Mouse (Mus musculus): Measurements from ENCODE around the gene Dock2. TPM values are rescaled to one million over a fixed set of nuclear protein-coding genes. Genes with fewer than 3 reads are reported as not detected.

Gene Dock2
- polyA plus RNA-seq, 1 experiment from 2014 or later, result 0.72 TPM

- no peaks in the 10 kb centered on the region for H3K9me3 ChIP-seq (replicated peaks; ENCODE audit: control insufficient read depth, low read length, poor library complexity, severe bottlenecking)
- no peak overlapping the region for H3K4me3 ChIP-seq (ENCODE audit: low read depth, low read length)
- ATAC-seq, result peak; percentile 69
- peak overlapping the region; percentile 44 for H3K4me2 ChIP-seq (ENCODE audit: low read length)
- 28% methylated on average over 14 of the region's 14 CpGs for WGBS
- no peak overlapping the region for H3K27ac ChIP-seq (ENCODE audit: low read length)
- H3K4me1 ChIP-seq (ENCODE audit: control insufficient read depth, insufficient read depth, low read length), result peaks cover 15% of the 10 kb centered on the region; the same call in 1 of the 2 replicates
- no peak overlapping the region for H3K9ac ChIP-seq (ENCODE audit: low read depth, low read length)
- H3K27me3 ChIP-seq (ENCODE audit: control insufficient read depth, insufficient read depth, low read depth, low read length), result peaks cover 2% of the 10 kb centered on the region; the same call in 1 of the 2 replicates
- H3K36me3 ChIP-seq (ENCODE audit: control insufficient read depth, insufficient read depth, low read length), result no peaks in the 10 kb centered on the region
Observed at GRCm38 (mm10) chr11:34276363-34277046, 507.2 kb downstream of the Dock2 start.

DNA sequence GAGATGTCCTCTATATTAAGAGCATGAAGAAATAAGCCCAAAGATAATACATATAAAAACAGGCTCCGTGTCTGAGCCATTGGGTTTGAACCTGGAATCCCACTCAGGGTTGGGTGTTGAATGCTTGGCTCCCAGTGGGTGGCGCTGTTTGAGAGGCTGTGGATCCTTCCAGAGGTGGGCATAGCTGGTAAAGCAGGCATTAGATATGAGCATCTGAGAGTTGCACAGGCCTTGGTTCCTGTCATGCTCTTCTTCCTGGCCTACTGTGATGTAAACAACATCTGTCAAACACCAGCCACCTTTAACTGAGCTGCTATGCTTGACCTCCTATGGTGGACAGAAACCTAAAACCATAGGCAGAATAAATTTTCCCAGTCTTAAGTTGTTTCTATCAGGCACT, 507.8 kb downstream of the Dock2 start:
- Histone ChIP-seq H3K9ac (ENCODE audit: low read depth, low read length) (no peak overlapping the region), H3K4me3 (ENCODE audit: low read depth, low read length) (no peak overlapping the region), H3K27me3 (ENCODE audit: control insufficient read depth, insufficient read depth, low read depth, low read length) (peaks cover 2% of the 10 kb centered on the region; the same call in 1 of the 2 replicates), H3K36me3 (ENCODE audit: control insufficient read depth, insufficient read depth, low read length) (no peaks in the 10 kb centered on the region), H3K4me1 (ENCODE audit: control insufficient read depth, insufficient read depth, low read length) (peaks cover 18% of the 10 kb centered on the region; the same call in 1 of the 2 replicates), H3K4me2 (ENCODE audit: low read length) (no peak overlapping the region), H3K27ac (ENCODE audit: low read length) (no peak overlapping the region), H3K9me3 (replicated peaks; ENCODE audit: control insufficient read depth, low read length, poor library complexity, severe bottlenecking) (no peaks in the 10 kb centered on the region)
- ATAC-seq, result no peak
- 35% methylated on average over 2 of the region's 2 CpGs for WGBS

- Histone ChIP-seq H3K36me3 (ENCODE audit: control insufficient read depth, insufficient read depth, low read length) (no peaks in the 10 kb centered on the region), H3K4me1 (ENCODE audit: control insufficient read depth, insufficient read depth, low read length) (peaks cover 18% of the 10 kb centered on the region; the same call in 1 of the 2 replicates), H3K27ac (ENCODE audit: low read length) (no peak overlapping the region), H3K27me3 (ENCODE audit: control insufficient read depth, insufficient read depth, low read depth, low read length) (no peaks in the 10 kb centered on the region; the same call in 1 of the 2 replicates), H3K9ac (ENCODE audit: low read depth, low read length) (no peak overlapping the region), H3K4me2 (ENCODE audit: low read length) (no peak overlapping the region), H3K4me3 (ENCODE audit: low read depth, low read length) (no peak overlapping the region), H3K9me3 (replicated peaks; ENCODE audit: control insufficient read depth, low read length, poor library complexity, severe bottlenecking) (no peaks in the 10 kb centered on the region)
- ATAC-seq, result no peak
- 45% methylated on average over 10 of the region's 10 CpGs for WGBS
Observed at GRCm38 (mm10) chr11:34272016-34272415, 511.7 kb downstream of the Dock2 start.

- Histone ChIP-seq H3K27ac (ENCODE audit: low read length) (no peak overlapping the region), H3K4me3 (ENCODE audit: low read depth, low read length) (no peak overlapping the region), H3K4me1 (ENCODE audit: control insufficient read depth, insufficient read depth, low read length) (no peaks in the 10 kb centered on the region), H3K4me2 (ENCODE audit: low read length) (no peak overlapping the region), H3K27me3 (ENCODE audit: control insufficient read depth, insufficient read depth, low read depth, low read length) (no peaks in the 10 kb centered on the region; the same call in 1 of the 2 replicates), H3K9ac (ENCODE audit: low read depth, low read length) (no peak overlapping the region), H3K9me3 (replicated peaks; ENCODE audit: control insufficient read depth, low read length, poor library complexity, severe bottlenecking) (no peaks in the 10 kb centered on the region), H3K36me3 (ENCODE audit: control insufficient read depth, insufficient read depth, low read length) (no peaks in the 10 kb centered on the region)
- ATAC-seq, result no peak
- 53% methylated on average over 1 of the region's 1 CpGs for WGBS
Observed at GRCm38 (mm10) chr11:34264099-34264498, 519.6 kb downstream of the Dock2 start.

- Histone ChIP-seq H3K27me3 (ENCODE audit: control insufficient read depth, insufficient read depth, low read depth, low read length) (no peaks in the 10 kb centered on the region), H3K4me1 (ENCODE audit: control insufficient read depth, insufficient read depth, low read length) (no peaks in the 10 kb centered on the region), H3K9me3 (replicated peaks; ENCODE audit: control insufficient read depth, low read length, poor library complexity, severe bottlenecking) (no peaks in the 10 kb centered on the region), H3K9ac (ENCODE audit: low read depth, low read length) (no peak overlapping the region), H3K27ac (ENCODE audit: low read length) (no peak overlapping the region), H3K36me3 (ENCODE audit: control insufficient read depth, insufficient read depth, low read length) (no peaks in the 10 kb centered on the region), H3K4me3 (ENCODE audit: low read depth, low read length) (no peak overlapping the region), H3K4me2 (ENCODE audit: low read length) (no peak overlapping the region)
- 93% methylated on average over 12 of the region's 12 CpGs for WGBS
- ATAC-seq, result no peak
Observed at GRCm38 (mm10) chr11:34258849-34259469, 524.7 kb downstream of the Dock2 start.

- WGBS, result 64% methylated on average over 11 of the region's 11 CpGs
- H3K4me1 ChIP-seq (ENCODE audit: control insufficient read depth, insufficient read depth, low read length), result no peaks in the 10 kb centered on the region
- H3K9ac ChIP-seq (ENCODE audit: low read depth, low read length), result no peak overlapping the region
- H3K4me3 ChIP-seq (ENCODE audit: low read depth, low read length), result no peak overlapping the region
- no peak for ATAC-seq
- no peaks in the 10 kb centered on the region for H3K27me3 ChIP-seq (ENCODE audit: control insufficient read depth, insufficient read depth, low read depth, low read length)
- H3K36me3 ChIP-seq (ENCODE audit: control insufficient read depth, insufficient read depth, low read length), result no peaks in the 10 kb centered on the region
- no peak overlapping the region for H3K27ac ChIP-seq (ENCODE audit: low read length)
- H3K9me3 ChIP-seq (replicated peaks; ENCODE audit: control insufficient read depth, low read length, poor library complexity, severe bottlenecking), result no peaks in the 10 kb centered on the region
- H3K4me2 ChIP-seq (ENCODE audit: low read length), result no peak overlapping the region
Observed at GRCm38 (mm10) chr11:34257548-34258189, 526.0 kb downstream of the Dock2 start.

DNA sequence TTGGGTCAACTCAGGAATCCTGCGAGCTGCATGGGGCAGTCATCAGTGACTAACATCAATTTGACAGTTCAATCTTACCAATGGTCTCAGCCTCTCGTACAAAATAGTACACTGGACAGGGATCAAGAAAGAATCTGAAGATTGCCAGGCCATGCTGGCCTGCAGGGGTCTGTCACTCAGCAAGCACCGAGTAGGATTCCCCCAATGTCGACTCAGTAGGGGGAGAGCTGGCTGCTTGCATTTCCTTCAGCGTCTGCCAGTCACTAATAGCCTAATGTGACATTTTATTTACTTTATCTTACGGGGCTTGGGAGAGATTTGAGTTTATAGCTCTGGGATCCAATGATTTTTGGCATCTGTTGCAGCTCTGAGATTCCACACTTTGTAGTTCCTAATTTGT, 540.7 kb downstream of the Dock2 start:
- no peak for ATAC-seq
- H3K36me3 ChIP-seq (ENCODE audit: control insufficient read depth, insufficient read depth, low read length), result no peaks in the 10 kb centered on the region
- 63% methylated on average over 6 of the region's 6 CpGs for WGBS
- H3K9me3 ChIP-seq (replicated peaks; ENCODE audit: control insufficient read depth, low read length, poor library complexity, severe bottlenecking), result no peaks in the 10 kb centered on the region
- H3K9ac ChIP-seq (ENCODE audit: low read depth, low read length), result no peak overlapping the region
- H3K4me2 ChIP-seq (ENCODE audit: low read length), result no peak overlapping the region
- H3K4me1 ChIP-seq (ENCODE audit: control insufficient read depth, insufficient read depth, low read length), result no peaks in the 10 kb centered on the region
- H3K27me3 ChIP-seq (ENCODE audit: control insufficient read depth, insufficient read depth, low read depth, low read length), result no peaks in the 10 kb centered on the region
- H3K27ac ChIP-seq (ENCODE audit: low read length), result no peak overlapping the region
- no peak overlapping the region for H3K4me3 ChIP-seq (ENCODE audit: low read depth, low read length)

- Histone ChIP-seq H3K27me3 (ENCODE audit: control insufficient read depth, insufficient read depth, low read depth, low read length) (no peaks in the 10 kb centered on the region), H3K4me3 (ENCODE audit: low read depth, low read length) (no peak overlapping the region), H3K9me3 (replicated peaks; ENCODE audit: control insufficient read depth, low read length, poor library complexity, severe bottlenecking) (no peaks in the 10 kb centered on the region), H3K4me1 (ENCODE audit: control insufficient read depth, insufficient read depth, low read length) (no peaks in the 10 kb centered on the region), H3K9ac (ENCODE audit: low read depth, low read length) (no peak overlapping the region), H3K4me2 (ENCODE audit: low read length) (no peak overlapping the region), H3K36me3 (ENCODE audit: control insufficient read depth, insufficient read depth, low read length) (no peaks in the 10 kb centered on the region), H3K27ac (ENCODE audit: low read length) (no peak overlapping the region)
- WGBS, result 97% methylated on average over 1 of the region's 1 CpGs
- no peak for ATAC-seq
Observed at GRCm38 (mm10) chr11:34240252-34240651, 543.4 kb downstream of the Dock2 start.

- H3K4me2 ChIP-seq (ENCODE audit: low read length), result no peak overlapping the region
- H3K9me3 ChIP-seq (replicated peaks; ENCODE audit: control insufficient read depth, low read length, poor library complexity, severe bottlenecking), result no peaks in the 10 kb centered on the region
- ATAC-seq, result no peak
- 82% methylated on average over 2 of the region's 2 CpGs for WGBS
- H3K4me1 ChIP-seq (ENCODE audit: control insufficient read depth, insufficient read depth, low read length), result no peaks in the 10 kb centered on the region
- H3K27ac ChIP-seq (ENCODE audit: low read length), result no peak overlapping the region
- H3K9ac ChIP-seq (ENCODE audit: low read depth, low read length), result no peak overlapping the region
- H3K4me3 ChIP-seq (ENCODE audit: low read depth, low read length), result no peak overlapping the region
- no peaks in the 10 kb centered on the region for H3K27me3 ChIP-seq (ENCODE audit: control insufficient read depth, insufficient read depth, low read depth, low read length)
- no peaks in the 10 kb centered on the region for H3K36me3 ChIP-seq (ENCODE audit: control insufficient read depth, insufficient read depth, low read length)
Observed at GRCm38 (mm10) chr11:34239691-34240090, 544.0 kb downstream of the Dock2 start.

All from midbrain, embryonic 16.5 days (tissue).